Mouse (Mus musculus) ovary, adult 2 months (tissue): ENCODE results near the gene Tmem200b. TPM values are rescaled to one million over a fixed set of nuclear protein-coding genes. Genes with fewer than 3 reads are reported as not detected.

Experiments used
- polyA plus RNA-seq: library from polyadenylated mRNA; depleted of rRNA; stranded (reverse); fragments of >200 nt; gene quantifications from 2 replicates; pipeline ENCODE4 v1.2.3, GENCODE M21; 2012; rRNA removed

The Tmem200b gene
- polyA plus RNA-seq: 65.4 and 103 TPM in 2 replicates

GRCm38 (mm10) chr4:131921461-131922346 lies at the start of gene Tmem200b:
Tmem200b (plus strand) TSS chr4:131921771.

GRCm38 (mm10) chr4:131873293-131874168 lies 48.0 kb upstream of the Tmem200b start, which contains the start of gene Srsf4:
Srsf4 (plus strand) TSS chr4:131873617.

Other genes starting within 250 kb of the Tmem200b start
- gene Ptpru, start 83.5 kb upstream of the Tmem200b start, polyA plus RNA-seq: 15.2 and 17.2 TPM in 2 replicates
- 41.2 and 45.0 TPM in 2 replicates for gene Mecr, start 78.3 kb upstream of the Tmem200b start, polyA plus RNA-seq
- 31.1 and 43.1 TPM in 2 replicates for gene Srsf4, start 48.2 kb upstream of the Tmem200b start, polyA plus RNA-seq
- gene Gm10300, start 152.9 kb downstream of the Tmem200b start, polyA plus RNA-seq: 0.07 and 0.10 TPM in 2 replicates
- gene Epb41, start 153.6 kb downstream of the Tmem200b start, polyA plus RNA-seq: 14.9 and 16.5 TPM in 2 replicates
- gene Oprd1, start 222.7 kb downstream of the Tmem200b start, polyA plus RNA-seq: 0.62 and 1.1 TPM in 2 replicates